Mouse (Mus musculus) cerebellum, adult 2 months (tissue): ENCODE results near the gene Ap3d1.

ENCODE experiments used
- CTCF ChIP-seq: fragments of 200-500 bp; IDR thresholded peaks from 2 replicates; pipeline ENCODE4 v1.5.1; 2011; ENCODE audit warnings: low read depth, mild to moderate bottlenecking, control low read depth, low read length, moderate library complexity, borderline replicate concordance; ENCODE audit not compliant: insufficient read depth
- POLR2A ChIP-seq: fragments of 200-500 bp; IDR thresholded peaks from 2 replicates; pipeline ENCODE4 v1.6.1; 2011; ENCODE audit warnings: low read length, control low read depth, borderline replicate concordance; ENCODE audit not compliant: insufficient read depth

DNA sequence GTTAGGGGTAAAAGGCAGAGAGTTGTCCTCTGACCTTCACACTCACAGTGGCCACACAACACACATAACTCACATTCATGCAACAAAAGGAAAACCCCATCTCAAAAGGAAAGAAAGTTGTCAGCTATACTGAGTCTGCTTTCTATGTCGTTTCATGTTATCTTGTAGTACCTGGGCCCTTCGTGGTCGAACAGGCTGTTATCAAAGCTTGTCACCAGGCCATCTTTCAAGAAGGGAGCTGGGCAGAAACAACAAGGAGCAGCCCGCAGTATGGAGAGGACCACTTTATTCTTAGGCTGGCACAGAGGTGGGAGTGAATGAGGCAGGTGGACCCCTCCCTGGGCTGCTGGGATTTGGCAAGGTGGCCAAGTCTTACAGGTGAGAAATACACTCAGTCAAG lies 57.1 kb downstream of the Ap3d1 start:
- TF ChIP-seq POLR2A (no peak), CTCF (no peak)
